Mouse (Mus musculus) urinary bladder, postnatal 25 days (tissue): Measurements from ENCODE around the gene Atxn7l1.
"Not testable (repeated sequence)": the region's sequence is repeated elsewhere in the genome, so short reads cannot be mapped to it uniquely, and the experiment has no call there.

Source experiments
- DNase-seq: peaks from one replicate; pipeline ENCODE4 v3.0.0; 2022; ENCODE audit warnings: low spot score

Gene Atxn7l1

DNA sequence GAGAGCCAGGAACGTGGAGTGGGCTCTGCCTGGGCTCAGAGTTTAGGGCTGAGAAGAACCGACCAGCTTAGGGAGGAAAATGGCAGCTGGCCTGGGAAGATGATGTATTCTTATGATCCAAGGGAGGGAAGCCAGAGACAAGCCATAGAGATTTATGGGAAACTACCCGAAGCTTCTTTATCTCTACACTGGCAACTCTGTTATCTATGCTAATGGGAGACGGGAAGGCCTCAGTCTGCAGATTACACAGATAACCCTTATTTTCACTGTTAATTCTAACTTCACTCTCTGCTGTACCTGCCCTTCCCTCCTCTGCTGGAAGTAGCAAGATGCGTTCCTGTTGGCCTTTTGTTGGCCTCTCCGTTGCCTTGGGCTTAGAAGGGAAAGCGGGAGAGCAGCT is 5.6 kb downstream of the Atxn7l1 start:
- no peak for DNase-seq

DNA sequence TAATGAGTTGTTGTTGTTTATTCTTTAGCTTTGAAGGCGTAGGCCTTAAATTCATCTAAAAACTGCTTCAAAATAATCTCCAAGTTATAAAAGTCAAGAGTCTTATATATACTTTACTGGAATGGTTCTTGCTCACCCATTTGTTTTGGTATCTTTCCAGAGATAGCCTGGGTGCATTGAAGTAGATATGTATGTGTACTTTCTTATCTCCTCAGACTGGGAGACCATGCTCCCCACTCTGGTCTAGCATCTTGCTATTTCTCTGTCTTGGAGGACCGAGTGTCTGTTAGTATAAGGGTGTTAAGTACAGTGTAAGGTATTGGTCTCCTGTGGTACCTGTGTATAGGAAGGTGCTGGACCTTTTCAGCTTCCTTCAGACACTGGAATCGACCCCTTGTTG is 6.4 kb downstream of the Atxn7l1 start:
- no peak for DNase-seq

DNA sequence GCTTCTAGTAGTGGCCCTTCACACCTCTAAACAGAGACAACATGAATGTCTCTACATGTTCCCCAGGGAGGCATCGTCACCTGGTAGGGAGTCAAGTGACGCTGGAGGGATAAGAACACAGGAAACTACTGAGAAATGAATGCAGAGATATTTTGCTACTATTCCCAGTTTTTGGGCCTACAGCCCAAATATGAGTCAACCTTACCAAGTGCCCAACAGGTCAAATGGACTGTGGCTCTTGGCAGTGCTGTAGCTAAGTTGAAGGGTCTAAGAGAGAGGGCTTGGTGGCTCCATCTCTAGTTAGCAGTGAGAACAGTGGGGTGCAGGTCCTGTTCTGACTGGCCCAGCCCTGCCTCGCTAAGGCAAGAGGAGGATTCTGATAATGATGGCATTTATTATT is 7.2 kb downstream of the Atxn7l1 start:
- no peak for DNase-seq

DNA sequence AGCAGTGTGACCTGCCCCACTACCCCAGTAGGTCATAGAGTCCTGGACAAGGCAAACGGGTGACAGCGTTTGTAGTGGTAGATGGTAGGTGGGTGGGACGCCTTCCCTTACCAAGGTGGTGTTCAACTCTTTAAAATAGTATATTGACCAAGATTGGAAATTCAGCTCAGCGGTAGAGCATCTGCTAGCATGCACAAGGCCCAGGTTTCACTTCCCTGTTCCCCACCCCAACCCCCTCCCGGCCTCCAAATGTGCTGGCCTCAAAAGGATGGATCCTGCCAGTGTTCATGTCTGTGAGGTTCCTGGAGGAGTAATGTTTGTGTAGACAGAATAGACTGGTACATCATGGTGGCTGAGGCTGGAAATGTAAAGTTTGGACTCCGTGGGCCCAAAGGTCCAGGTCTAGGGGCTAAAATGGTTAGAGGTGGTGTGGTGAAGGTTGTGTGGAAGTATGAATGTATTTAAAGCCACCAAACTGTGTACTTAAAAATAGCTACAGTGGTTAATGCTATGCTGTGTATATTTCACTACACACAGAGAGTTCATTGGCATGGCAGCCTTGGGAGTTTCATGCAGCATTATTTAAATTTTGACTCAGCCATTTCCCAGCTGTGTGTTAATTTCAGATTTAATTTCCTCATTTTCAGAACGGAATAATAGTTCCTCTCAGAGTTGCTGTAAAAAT is 9.0 kb downstream of the Atxn7l1 start:
- DNase-seq: no peak

DNA sequence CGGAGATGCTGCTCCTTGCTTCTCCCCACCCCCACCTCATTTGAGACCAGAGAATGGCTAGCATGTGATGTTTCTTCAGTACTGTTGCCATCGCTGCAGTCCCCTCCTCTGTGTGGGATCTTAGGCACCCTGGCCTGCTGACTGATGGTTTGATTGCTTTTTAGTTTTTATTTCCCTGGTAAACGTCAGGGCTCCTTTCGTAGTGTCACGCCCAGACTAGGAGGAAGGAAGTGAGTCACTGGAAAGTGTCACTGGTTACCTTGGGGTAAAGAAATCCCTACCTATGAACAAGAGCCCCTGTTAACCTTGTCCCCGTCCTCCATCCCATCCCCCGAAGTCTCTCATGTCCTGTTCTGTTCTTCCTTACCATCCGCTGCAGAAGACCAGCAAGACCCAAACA is 10.8 kb downstream of the Atxn7l1 start:
- DNase-seq: no peak

DNA sequence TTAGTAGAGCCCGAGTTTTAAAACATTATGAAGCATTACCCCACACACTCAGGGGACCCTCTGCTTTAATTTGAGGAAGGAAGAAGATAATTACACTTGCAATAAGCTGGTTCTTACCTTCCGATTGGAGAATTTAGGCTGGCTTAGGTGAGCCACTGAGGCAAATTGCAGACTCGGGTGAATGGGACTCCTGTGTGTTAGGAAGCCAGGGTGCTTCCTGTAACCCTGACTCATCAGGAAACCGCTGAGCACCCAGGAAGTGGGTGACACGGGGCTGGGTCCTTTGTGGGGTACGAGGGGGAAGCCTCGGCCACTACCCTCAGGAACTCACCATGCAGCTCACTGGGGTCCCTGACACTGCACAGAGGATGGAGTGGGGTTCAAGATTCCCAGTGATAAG is 12.9 kb downstream of the Atxn7l1 start:
- no peak for DNase-seq

DNA sequence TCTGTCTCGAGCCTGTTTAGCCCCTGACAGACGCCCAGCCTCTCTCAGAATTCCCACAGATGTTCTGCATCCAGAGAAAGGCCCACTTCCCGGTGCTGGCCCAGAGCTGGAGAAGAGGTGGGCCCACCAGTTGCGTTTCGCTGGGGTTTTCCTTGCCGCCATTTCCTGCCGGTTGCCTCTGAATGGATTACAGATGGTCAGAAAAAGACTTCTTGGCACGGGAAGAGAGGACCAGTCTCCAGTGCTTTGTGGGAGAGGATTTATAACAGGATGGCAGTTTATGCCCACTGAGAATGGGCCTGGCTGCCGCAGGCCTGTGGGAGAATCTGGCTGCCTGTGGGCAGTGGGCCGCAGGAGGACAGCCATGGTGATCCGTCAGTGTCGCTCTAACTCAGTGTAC is 15.0 kb downstream of the Atxn7l1 start:
- DNase-seq: no peak

DNA sequence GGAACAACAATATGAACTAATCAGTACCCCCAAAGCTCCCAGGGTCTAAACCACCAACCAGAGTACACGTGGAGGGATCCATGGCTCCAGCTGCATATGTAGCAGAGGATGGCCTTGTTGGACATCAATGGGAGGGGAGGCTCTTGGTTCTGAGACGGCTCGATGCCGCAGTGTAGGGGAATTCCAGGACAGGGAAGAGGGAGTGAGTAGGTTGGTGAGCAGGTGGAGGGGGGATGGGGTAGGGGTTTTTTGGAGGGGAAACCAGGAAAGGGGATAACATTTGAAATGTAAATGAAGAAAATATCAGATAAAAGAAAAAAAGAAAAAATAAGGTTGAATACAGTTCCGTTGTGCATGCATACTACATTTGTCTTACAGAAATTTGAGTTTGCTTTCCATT is 16.5 kb downstream of the Atxn7l1 start:
- DNase-seq: not testable (repeated sequence)

DNA sequence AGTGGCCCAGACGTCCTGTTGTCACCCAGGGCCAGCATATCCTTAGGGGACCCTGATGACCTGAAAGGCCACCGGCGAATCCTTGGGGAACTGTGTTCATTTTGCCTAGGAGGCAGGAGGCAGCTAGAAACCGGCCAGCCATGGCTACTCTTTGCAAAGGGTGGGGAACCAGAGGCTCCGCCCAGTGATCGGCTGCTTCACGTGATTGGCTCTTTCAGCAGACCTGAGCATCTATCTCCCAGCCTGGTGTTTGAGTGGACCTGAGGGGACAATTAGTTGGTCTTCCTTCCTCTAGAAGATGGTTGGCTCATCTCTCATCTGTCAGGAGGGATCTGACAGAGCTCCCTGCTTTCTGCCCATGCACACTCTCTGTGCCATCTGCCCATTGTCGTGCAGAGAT is 19.2 kb downstream of the Atxn7l1 start:
- DNase-seq: no peak

DNA sequence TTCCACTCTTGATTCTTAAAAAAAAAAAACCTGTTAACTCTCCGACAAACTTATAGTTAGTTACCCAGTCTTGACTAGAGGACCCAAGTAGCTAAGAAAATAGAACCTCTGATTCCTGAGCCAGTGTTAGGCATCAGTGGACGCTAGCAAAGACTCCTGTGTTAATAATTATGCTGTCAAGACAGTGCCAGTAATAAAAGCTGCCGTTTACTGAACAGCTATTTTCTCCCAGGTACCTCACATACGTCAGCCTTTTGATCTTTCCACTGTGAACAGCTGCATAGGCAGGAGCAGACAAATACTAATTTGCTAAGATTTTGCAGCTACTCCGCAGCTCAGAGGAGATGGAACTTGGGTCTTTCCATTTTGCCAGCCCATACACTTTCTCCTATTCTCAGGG is 20.1 kb downstream of the Atxn7l1 start:
- no peak for DNase-seq

DNA sequence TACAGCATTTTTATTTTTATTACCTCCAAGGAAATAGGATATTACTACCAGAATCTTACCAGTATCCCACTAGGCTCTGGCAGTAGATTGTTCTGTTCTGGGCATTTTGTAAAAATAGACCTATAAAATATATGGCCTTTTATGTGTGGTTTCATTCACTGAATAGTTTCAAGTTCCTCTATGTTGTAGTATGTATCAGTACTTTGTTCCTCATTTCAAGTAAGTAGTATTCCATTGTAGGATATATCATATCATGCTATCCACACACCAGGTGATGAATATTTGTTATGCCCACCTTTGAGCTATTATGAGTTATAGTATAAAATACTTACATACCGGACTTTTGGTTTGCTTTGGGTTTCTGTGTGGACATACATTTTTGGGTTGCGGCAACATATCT is 21.0 kb downstream of the Atxn7l1 start:
- DNase-seq: no peak

DNA sequence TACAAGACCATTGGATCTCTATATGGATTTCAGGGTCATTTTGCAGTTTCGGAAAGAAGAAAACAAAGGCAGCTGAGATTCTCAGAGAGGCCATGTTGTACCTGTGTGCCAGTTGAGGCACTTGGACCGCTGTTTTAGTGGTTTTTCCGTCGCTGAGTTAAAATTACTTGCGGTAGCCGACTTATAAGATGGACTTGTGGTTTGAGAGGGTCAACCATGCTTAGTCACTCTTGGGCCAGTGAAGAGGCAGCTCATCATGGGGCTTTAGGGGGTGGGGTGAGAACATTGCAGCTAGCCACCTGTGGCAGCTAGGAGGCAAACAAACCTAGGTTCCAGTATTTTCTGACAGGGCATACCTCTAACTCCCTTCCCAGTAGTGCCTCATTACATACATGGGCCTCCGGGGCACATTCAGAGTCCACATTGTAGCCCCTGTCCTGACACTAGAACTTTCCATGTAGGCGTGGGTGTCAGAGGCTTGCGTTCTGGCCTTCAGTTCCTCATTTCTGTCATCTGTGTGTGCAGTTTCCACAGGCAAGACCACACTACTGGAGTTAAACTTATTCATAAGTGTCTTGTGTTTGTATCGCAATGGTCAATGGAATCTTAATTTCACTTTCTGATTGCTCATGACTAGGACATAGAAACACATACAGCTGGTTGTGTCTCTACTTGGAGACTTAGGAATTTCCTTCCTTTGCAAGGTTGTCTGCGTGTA is 22.4 kb downstream of the Atxn7l1 start:
- no peak for DNase-seq

DNA sequence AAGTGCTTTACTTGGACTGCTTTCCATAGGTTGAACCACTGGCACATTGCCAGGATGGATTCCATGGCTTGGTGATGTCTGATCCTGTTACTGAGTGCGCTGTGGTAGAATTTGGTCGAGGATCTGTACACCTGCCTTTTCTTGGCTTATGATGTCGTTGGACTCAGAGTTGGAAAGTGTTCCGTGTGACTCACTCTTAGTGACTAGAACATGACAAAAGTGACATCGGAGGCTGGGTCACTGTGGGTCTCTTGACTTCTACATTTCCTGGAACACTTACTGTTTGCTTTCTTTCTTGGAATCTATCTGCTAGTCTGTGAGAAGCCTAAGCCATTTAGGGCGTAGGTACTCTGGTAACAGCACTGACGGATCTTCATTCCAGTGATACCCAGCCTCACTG is 23.3 kb downstream of the Atxn7l1 start:
- no peak for DNase-seq

DNA sequence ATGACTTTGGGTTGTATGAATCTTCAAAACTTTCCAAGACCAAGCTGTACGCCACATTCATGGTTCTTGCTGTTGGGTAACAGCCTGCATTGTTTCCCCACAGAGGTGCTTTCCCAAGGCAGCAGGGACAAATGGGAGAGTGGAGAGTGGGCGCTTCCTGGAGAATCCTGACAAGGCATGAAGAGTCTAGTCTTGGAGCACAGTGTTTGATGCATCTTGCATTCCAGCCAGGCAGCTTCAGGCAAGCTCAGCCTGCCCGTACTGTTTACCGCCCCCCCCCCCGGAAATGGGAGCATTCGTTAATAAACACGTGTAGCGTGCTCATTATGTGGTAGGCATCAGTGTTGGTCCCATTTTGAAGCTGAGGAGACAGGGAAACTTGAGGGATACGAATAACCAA is 25.4 kb downstream of the Atxn7l1 start:
- DNase-seq: no peak

DNA sequence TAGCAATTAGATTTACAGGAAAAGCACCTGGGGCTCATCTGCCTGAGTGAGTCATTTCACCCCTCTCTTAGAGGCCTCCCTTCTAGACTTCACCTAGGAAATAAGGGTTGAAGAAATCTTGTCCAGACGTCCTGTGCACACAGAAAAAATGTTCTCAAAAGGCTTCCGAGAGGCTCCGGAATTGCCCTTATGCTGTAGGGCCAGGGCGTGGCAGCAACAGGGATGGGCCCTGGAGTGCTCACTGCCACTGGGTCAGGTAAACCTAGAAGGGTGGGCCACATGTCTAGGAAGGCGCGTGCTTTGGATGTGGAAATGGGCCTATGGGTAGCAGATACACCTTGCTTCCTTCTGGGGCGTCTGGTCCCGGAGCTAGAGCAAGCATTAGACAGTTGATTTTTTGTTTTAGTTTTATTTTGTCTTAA is 26.2 kb downstream of the Atxn7l1 start:
- DNase-seq: no peak

DNA sequence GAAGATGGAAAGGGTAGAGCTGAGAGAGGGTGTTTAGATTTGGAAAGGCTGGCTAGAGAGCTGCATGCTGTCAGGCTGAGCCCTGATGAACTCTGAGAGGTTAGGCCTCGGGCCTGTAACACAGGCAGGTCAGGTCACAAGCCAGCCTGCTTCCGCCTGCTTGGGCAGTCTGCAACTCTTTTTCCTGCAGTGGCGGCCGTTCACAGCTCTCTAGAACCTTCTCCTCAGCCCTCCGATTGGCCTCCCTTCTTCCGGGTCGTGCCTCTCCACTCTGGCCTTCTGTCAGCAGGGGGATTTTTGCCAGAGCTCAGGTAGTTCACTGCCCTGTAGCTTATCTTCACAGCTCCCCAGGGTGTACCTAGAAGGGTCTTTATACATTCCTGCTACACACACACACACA is 26.7 kb downstream of the Atxn7l1 start:
- DNase-seq: no peak

DNA sequence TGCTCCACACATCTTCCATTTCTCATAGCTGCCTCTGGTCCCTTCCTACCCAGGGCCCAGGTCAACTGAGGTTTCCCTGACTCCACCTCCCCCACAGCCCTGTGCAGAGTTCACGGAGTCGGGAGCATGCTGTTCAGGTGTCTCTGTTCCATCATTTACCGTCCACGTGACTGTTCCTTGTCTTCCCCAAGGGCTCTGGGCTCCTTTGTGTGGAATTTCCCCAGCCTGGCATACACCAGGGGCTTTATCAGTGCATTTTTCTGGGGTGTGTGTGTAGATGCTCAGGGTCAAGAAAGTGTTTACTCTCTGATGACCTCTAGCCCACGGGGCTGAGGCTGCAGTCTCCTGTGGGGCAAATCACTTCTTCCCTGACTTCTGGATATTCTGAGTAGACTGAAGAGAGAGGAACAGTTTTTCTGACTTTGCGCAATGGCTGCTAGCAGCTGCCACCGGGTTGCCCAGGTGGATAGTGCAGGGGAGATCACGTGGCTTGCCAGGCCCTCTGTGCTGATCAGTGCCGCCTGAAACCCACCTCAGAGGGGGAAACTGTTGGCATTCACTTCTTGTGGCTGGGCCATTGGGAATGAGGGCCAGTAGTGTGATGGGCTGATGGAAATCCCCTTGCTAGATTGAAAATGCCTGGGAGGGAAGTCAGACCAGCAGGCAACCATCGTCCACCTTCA is 27.3 kb downstream of the Atxn7l1 start:
- no peak for DNase-seq

DNA sequence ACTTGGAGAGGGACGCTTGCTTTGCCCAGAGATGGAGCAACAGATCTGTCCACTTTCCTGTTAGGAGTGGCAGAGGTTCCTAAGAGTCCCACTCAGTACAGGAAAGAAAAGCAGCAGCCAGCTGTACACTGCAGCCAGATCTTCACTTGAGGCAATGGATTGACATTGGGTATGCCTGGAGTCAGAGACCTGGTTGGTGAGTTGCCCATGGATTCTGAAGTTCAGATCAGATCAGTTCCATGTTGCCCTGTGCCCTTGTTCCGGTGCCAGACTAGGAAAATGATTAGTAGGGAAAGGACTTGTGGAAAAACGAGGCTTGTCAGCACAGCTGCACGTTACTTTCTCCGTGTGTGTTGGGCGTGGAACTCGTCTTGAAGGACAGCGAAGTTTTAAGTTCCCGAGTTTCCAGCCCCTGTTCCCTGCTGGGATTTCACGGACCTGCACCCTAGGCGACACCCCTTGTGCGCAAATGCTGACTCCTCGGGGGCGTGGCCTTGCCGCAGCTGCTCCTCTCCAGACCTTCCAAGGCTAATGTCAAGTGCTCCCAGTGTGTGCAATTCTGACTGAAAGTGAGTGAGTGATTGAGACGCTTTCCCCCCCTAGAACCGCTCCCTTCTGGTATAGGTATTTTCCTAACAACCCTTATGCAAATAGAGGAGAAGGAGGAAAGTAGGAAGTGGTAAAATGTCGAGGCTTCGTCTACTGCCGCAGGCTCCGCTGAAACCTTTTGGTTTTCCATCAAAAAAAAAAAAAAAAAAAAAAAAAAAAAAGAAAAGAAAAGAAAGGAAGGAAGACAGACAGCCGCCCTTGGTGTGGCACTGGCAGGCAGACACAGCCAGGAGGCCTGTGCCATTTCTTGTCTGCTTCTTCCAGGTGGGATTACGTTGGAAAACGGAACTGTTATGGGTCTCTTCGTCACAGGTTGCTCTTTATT is 28.4 kb downstream of the Atxn7l1 start:
- DNase-seq: peak; percentile 55

DNA sequence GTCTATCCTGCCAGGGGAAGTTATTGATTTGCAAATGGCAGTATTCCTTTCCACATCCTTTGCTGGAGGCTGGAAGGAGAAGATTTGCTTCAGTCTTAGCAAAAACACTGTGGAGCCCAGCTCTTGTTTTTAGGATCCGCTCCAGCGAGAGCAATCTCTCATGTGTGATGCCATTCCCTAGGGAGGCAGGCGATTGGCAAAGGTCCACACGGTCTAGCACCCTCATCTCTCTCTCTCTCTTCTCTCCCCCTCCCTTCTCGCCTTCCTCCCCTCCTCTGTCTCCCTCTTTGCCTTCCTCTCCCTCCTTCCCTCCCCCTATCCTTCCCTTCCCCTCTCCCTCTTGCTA is 29.0 kb downstream of the Atxn7l1 start:
- no peak for DNase-seq

DNA sequence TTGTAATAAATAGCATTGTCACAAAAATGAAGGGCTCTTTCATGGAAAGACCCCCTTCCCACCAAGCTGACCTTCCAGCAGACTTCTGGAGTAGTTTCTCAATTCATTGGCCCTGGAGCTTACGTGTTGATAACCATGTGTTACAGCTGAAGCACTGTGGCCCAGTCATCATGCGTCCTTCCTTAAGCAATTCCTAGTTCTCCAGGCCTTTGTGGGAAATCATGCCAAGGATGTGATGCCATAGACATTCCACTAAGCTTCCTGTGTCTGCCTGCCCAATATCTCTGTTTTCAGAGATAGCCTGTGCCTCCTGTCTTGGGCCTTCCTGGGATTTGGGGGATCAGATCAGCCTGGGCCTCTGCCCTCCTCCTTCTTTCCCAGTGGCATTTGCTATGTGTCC is 32.9 kb downstream of the Atxn7l1 start:
- no peak for DNase-seq

DNA sequence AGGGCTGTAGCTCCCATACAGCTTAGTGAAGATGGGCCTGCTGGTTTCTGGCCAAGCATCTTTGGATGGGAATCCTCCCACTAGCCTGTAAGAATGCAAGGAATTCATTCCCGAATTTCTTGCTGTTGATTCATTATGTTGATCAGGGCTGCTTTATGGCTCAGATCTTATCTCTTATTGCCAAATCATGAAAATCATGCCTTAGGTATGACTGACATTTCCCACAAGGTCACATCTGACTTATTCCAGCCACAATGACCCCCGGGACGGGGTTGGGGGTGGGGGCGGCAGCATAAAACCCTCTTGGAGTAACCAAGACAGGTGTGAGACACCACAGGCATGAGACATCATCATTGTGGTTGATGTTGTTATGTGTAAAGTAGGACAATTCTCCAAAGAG is 34.4 kb downstream of the Atxn7l1 start:
- DNase-seq: peak; percentile 28

DNA sequence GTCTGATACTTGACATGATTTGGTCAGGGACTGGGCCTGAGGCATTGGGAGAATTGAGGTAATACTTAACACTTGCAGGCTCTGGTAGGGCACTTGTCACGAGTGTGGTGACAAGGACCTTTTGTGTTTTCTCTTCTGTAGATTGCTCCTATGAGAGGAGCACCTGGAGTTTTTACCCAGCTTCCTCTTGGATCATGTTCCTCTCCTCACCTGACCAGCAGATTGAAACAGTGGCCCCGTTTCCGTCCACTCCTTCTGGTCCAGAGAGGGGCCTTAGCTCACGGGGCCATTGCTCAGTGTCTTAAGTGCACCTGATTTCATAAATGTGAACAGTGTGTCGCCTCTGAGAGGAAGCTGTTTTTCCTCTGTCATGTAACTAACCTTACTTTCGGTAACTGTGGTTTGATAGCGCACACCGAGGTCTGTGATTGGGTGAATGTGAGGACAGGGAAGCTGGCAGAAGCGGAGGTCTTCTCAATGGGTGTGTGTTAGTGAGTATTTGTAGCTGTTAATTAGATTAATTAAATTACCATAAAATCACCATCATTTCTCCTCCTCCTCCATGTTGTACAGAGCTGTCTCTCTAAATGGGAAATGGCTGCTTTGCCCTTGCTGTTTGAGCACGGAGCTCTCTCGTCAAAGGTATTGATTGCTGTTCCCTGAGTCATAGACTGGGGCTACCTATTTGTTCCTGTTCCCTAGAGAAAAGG is 35.1 kb downstream of the Atxn7l1 start:
- no peak for DNase-seq
